ENCODE assay signal across 9 mouse cellular contexts in the genomic region with DNA sequence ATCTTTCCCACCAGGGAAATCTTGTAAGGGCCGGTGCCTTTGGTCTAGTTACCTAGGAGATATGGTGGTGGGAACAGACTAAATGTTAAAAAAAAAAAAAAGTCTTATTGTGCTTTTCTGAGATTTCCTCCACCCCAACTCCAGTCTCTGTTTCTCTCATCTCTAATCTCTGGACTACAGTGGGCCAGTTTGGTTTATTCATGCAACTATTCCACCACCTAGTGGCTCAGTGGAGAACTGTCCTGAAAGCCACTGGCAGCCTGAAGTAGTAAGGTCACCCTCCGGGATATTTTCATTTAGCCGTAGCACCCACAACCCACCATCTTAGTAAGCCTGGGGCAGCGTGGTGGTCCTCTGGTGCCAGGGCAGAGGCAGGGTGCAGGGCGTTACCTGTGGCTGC. TPM values are rescaled to one million over a fixed set of nuclear protein-coding genes. Genes with fewer than 3 reads are reported as not detected.
DNase-seq lines count a peak whose midpoint lies in the region; ATAC-seq and TF ChIP-seq lines count a peak whose summit lies in the region.
"Had no signal": no experiment of that assay in that cellular context is flagged by ENCODE, and none has a peak within 500 bp of the region (broad histone marks: within the 10 kb centered on the region; RNA-seq: fewer than 3 reads in every experiment).

No protein-coding gene starts in this region.

- ATAC-seq in liver, embryonic 14.5 days (ENCODE audit: insufficient read depth) = no peak

- no peak overlapping the region for H3K9ac ChIP-seq in ES-Bruce4 (ENCODE audit: low read depth, poor library complexity, severe bottlenecking)
- H3K9ac ChIP-seq in liver, embryonic 14.5 days (replicated peaks) = no peak overlapping the region

- no peak overlapping the region for H3K4me2 ChIP-seq in liver, embryonic 14.5 days (ENCODE audit: low read depth)

- peak; percentile 58 to 89 for DNase-seq in adrenal gland, adult (ENCODE audit: inconsistent age in 2 of 2, low spot score in 1 of 2)
- DNase-seq in gastrocnemius, adult 2 months = peak; percentile 63
- peak; percentile 71 for DNase-seq in kidney, adult 9 months
- no peak for DNase-seq in liver, embryonic 14.5 days (ENCODE audit: low read depth in 3 of 3, low spot score in 3 of 3)
- peak; percentile 32 for DNase-seq in yolk sac, embryonic 10.5 days (ENCODE audit: low spot score)

- TF ChIP-seq POLR2A in ES-Bruce4 (IDR thresholded peaks at IDR 0.05; ENCODE audit: insufficient read depth, low read length) = no peak
- no peak for TF ChIP-seq POLR2A in cortical plate, adult 2 months (IDR thresholded peaks at IDR 0.05; ENCODE audit: extremely low read depth, insufficient read depth, low read length)
- no peak for TF ChIP-seq POLR2A in olfactory bulb, adult 2 months (IDR thresholded peaks at IDR 0.05; ENCODE audit: insufficient read depth, low read depth, low read length)

- intact Hi-C loops in gastrocnemius, adult 2 months (cut with DNase I) = loop anchor here (1.0 to 2.0 kb wide), 2 partner anchors 67 to 137 kb away; a partner anchor contains a TSS

- no peaks in the 10 kb centered on the region for H3K27me3 ChIP-seq in ES-Bruce4 (ENCODE audit: control insufficient read depth, insufficient read depth, low read length, poor library complexity, severe bottlenecking)
- no peaks in the 10 kb centered on the region for H3K27me3 ChIP-seq in liver, embryonic 14.5 days (ENCODE audit: control insufficient read depth, insufficient read depth, low read length)

- peak; percentile 40 for TF ChIP-seq CTCF in ES-Bruce4 (IDR thresholded peaks at IDR 0.05; ENCODE audit: low read depth, low read length)
- TF ChIP-seq CTCF in cortical plate, adult 2 months (IDR thresholded peaks at IDR 0.05; ENCODE audit: extremely low read depth, insufficient read depth, low read length) = peak; percentile 90
- peak; percentile 85 for TF ChIP-seq CTCF in gastrocnemius, adult 2 months (IDR thresholded peaks at IDR 0.05)
- TF ChIP-seq CTCF in liver, embryonic 14.5 days (IDR thresholded peaks at IDR 0.05; ENCODE audit: low read depth) = peak; percentile 74
- peak; percentile 35; the same call in 1 of the 2 replicates for TF ChIP-seq CTCF in olfactory bulb, adult 2 months (IDR thresholded peaks at IDR 0.05; ENCODE audit: insufficient read depth, low read depth, low read length)

- no peaks in the 10 kb centered on the region for H3K36me3 ChIP-seq in ES-Bruce4 (ENCODE audit: control insufficient read depth, insufficient read depth, low read length, poor library complexity, severe bottlenecking)
- H3K36me3 ChIP-seq in liver, embryonic 14.5 days (replicated peaks; ENCODE audit: control insufficient read depth, insufficient read depth, low read depth) = no peaks in the 10 kb centered on the region

- H3K4me1 ChIP-seq in ES-Bruce4 (ENCODE audit: control insufficient read depth, insufficient read depth, low read length) = peaks cover 4% of the 10 kb centered on the region
- peaks cover 3% of the 10 kb centered on the region; the same call in 1 of the 2 replicates for H3K4me1 ChIP-seq in cortical plate, adult 2 months (ENCODE audit: control insufficient read depth, insufficient read depth, low read length)
- no peaks in the 10 kb centered on the region for H3K4me1 ChIP-seq in liver, embryonic 14.5 days (replicated peaks; ENCODE audit: control insufficient read depth in 2 of 2, insufficient read depth in 2 of 2, low read length in 1 of 2)
- peaks cover 13% of the 10 kb centered on the region for H3K4me1 ChIP-seq in olfactory bulb, adult 2 months (ENCODE audit: control insufficient read depth, insufficient read depth, low read length)

- TF ChIP-seq EP300 in ES-Bruce4 (IDR thresholded peaks at IDR 0.05; ENCODE audit: insufficient read depth, low read depth, low read length) = no peak
- TF ChIP-seq EP300 in liver, embryonic 14.5 days (IDR thresholded peaks at IDR 0.05; ENCODE audit: low read depth) = no peak

- no peak overlapping the region for H3K27ac ChIP-seq in ES-Bruce4 (ENCODE audit: insufficient read depth, low read length)
- no peak overlapping the region for H3K27ac ChIP-seq in cortical plate, adult 2 months (ENCODE audit: insufficient read depth, low read length)
- 0 out of 2 replicates have a peak overlapping the region, but pooled peaks have one; percentile 8 for H3K27ac ChIP-seq in gastrocnemius, adult 2 months
- H3K27ac ChIP-seq in liver, embryonic 14.5 days = no peak overlapping the region
- no peak overlapping the region for H3K27ac ChIP-seq in olfactory bulb, adult 2 months (ENCODE audit: insufficient read depth, low read depth, low read length)
- H3K27ac ChIP-seq: macrophage had no signal

- H3K9me3 ChIP-seq in ES-Bruce4 (replicated peaks; ENCODE audit: control insufficient read depth, insufficient read depth, low read length, poor library complexity, severe bottlenecking) = no peaks in the 10 kb centered on the region
- no peaks in the 10 kb centered on the region for H3K9me3 ChIP-seq in liver, embryonic 14.5 days (ENCODE audit: control insufficient read depth, low read length)

- 20% methylated on average over 5 of the region's 5 CpGs for WGBS in liver, embryonic 14.5 days (ENCODE audit: insufficient replicate concordance)
- WGBS in olfactory bulb, adult 2 months = 5% methylated on average over 5 of the region's 5 CpGs

- no peak overlapping the region for H3K4me3 ChIP-seq in ES-Bruce4 (ENCODE audit: low read depth, low read length)
- H3K4me3 ChIP-seq in cortical plate, adult 2 months (ENCODE audit: insufficient read depth, low read length) = no peak overlapping the region
- no peak overlapping the region for H3K4me3 ChIP-seq in gastrocnemius, adult 2 months
- H3K4me3 ChIP-seq in liver, embryonic 14.5 days (ENCODE audit: insufficient read depth in 1 of 2, low read depth in 2 of 2, low read length in 2 of 2) = no peak overlapping the region
- no peak overlapping the region for H3K4me3 ChIP-seq in olfactory bulb, adult 2 months (ENCODE audit: insufficient read depth, low read depth, low read length)

RNA-seq across cellular contexts. Expression of a gene that starts 20.5 kb away (rescaled TPM):
- polyA plus RNA-seq in ES-Bruce4 (2011; ENCODE audit: insufficient read depth, insufficient read length, low read depth, missing spikeins) = not detected in 2 replicates
- polyA plus RNA-seq in cortical plate, adult 2 months (2012; rRNA removed) = 2.3 and 3.1 TPM in 2 replicates
- total RNA-seq in gastrocnemius, adult 2 months (2021) = under 1 TPM in 1 of 2 experiments, not detected in 1; 0.20 TPM
- 12.0 and 12.4 TPM in 2 replicates for polyA plus RNA-seq in liver, embryonic 14.5 days (2012; rRNA removed)
- 4.1 and 7.8 TPM in 2 replicates for polyA plus RNA-seq in liver, embryonic 14.5 days (2014; fragmentation: Nextera tagmentation; extraction: Ambion mirVana)
- not detected in 2 replicates for polyA plus RNA-seq in olfactory bulb, adult 2 months (2012; ENCODE audit: insufficient read depth, insufficient read length, low replicate concordance, missing spikeins)
- polyA plus RNA-seq: macrophage had no signal

RNA-seq across cellular contexts. Expression of a gene that starts 23.9 kb away (rescaled TPM):
- 130 and 134 TPM in 2 replicates for polyA plus RNA-seq in ES-Bruce4 (2011; ENCODE audit: insufficient read depth, insufficient read length, low read depth, missing spikeins)
- 70.3 and 71.5 TPM in 2 replicates for polyA plus RNA-seq in cortical plate, adult 2 months (2012; rRNA removed)
- total RNA-seq in gastrocnemius, adult 2 months (2021) = 10 to 100 TPM; 74.9 to 78.9 TPM
- polyA plus RNA-seq in liver, embryonic 14.5 days (2012; rRNA removed) = 13.6 and 17.0 TPM in 2 replicates
- 12.9 and 14.9 TPM in 2 replicates for polyA plus RNA-seq in liver, embryonic 14.5 days (2014; fragmentation: Nextera tagmentation; extraction: Ambion mirVana)
- 117 TPM in 1 of 2 replicates, not detected in the other for polyA plus RNA-seq in olfactory bulb, adult 2 months (2012; ENCODE audit: insufficient read depth, insufficient read length, low replicate concordance, missing spikeins)

Comparison
In these comparisons a context has a peak if more than half of its experiments do, and no peak if none do; other contexts are left out.
1. CTCF ChIP-seq: peak in every context shown above with its lines; median percentile 90 in cortical plate, adult 2 months; 85 in gastrocnemius, adult 2 months; 74 in liver, embryonic 14.5 days; 40 in ES-Bruce4; 35 in olfactory bulb, adult 2 months.
2. DNase-seq: peak in adrenal gland, adult (2 of 2), gastrocnemius, adult 2 months (single experiment), kidney, adult 9 months (single experiment) and yolk sac, embryonic 10.5 days (single experiment); none in liver, embryonic 14.5 days (0 of 3).